In genomic region chr5:77102522-77103365, GRCm38 (mm10) we compare ENCODE assay signal across 14 mouse cellular contexts. TPM values are rescaled to one million over a fixed set of nuclear protein-coding genes. Genes with fewer than 3 reads are reported as not detected.
DNase-seq lines count a peak whose midpoint lies in the region; ATAC-seq and TF ChIP-seq lines count a peak whose summit lies in the region.
"Had no signal": no experiment of that assay in that cellular context is flagged by ENCODE, and none has a peak within 500 bp of the region (broad histone marks: within the 10 kb centered on the region; RNA-seq: fewer than 3 reads in every experiment).

No protein-coding gene starts in this region.

- no peak for TF ChIP-seq POLR2A in liver, adult 2 months (IDR thresholded peaks at IDR 0.05; ENCODE audit: extremely low read depth, insufficient read depth, low read length)
- no peak for TF ChIP-seq POLR2A in MEL (IDR thresholded peaks at IDR 0.05; ENCODE audit: control insufficient read depth in 1 of 2, insufficient read depth in 1 of 2, low read depth in 1 of 2, low read length in 2 of 2, poor library complexity in 1 of 2)

- peak; percentile 73 to 79 for TF ChIP-seq EP300 in MEL (IDR thresholded peaks at IDR 0.05; ENCODE audit: low read depth in 1 of 2, low read length in 2 of 2)

- H3K4me1 ChIP-seq in liver, adult 2 months (ENCODE audit: control insufficient read depth, insufficient read depth, low read length), result peaks cover 27% of the 10 kb centered on the region
- H3K4me1 ChIP-seq in liver, embryonic 12.5 days, result no peaks in the 10 kb centered on the region
- H3K4me1 ChIP-seq in MEL (ENCODE audit: control insufficient read depth in 1 of 2, insufficient read depth in 2 of 2, low read length in 2 of 2), result peaks cover 15 to 30% of the 10 kb centered on the region in 2 experiments
- peaks cover 43% of the 10 kb centered on the region for H3K4me1 ChIP-seq in forebrain, embryonic 10.5 days
- peaks cover 14% of the 10 kb centered on the region; the same call in 1 of the 2 replicates for H3K4me1 ChIP-seq in hindbrain, embryonic 13.5 days (replicated peaks)

- no peak for TF ChIP-seq CTCF in liver, adult 2 months (IDR thresholded peaks at IDR 0.05; ENCODE audit: low read depth, low read length)
- no peak for TF ChIP-seq CTCF in MEL (IDR thresholded peaks at IDR 0.05 in 2 of 3, conservative IDR thresholded peaks at IDR 0.05 in 1 of 3; ENCODE audit: control insufficient read depth in 1 of 3, insufficient read depth in 1 of 3, low read depth in 2 of 3, low read length in 3 of 3, poor library complexity in 1 of 3, severe bottlenecking in 1 of 3)

- H3K79me2 ChIP-seq in liver, adult 2 months (ENCODE audit: control insufficient read depth, insufficient read depth, low read length), result no peaks in the 10 kb centered on the region
- no peaks in the 10 kb centered on the region for H3K79me2 ChIP-seq in MEL (ENCODE audit: control insufficient read depth, insufficient read depth, low read length, poor library complexity)

- no peak for ATAC-seq in liver, embryonic 12.5 days
- 0 out of 2 replicates have a peak, but pooled peaks have one; percentile 63 for ATAC-seq in hindbrain, embryonic 13.5 days (ENCODE audit: low FRiP score)
- ATAC-seq: CD4-positive, CD25-positive, alpha-beta regulatory T cell, adult 4 months had no signal

- H3K36me3 ChIP-seq in liver, adult 2 months (ENCODE audit: control insufficient read depth, insufficient read depth, low read length), result no peaks in the 10 kb centered on the region
- no peaks in the 10 kb centered on the region for H3K36me3 ChIP-seq in liver, embryonic 12.5 days
- peaks cover 0 to 26% of the 10 kb centered on the region in 2 experiments; a peak in 2 of 4 replicates for H3K36me3 ChIP-seq in MEL (ENCODE audit: control insufficient read depth in 1 of 2, insufficient read depth in 2 of 2, low read length in 2 of 2)
- no peaks in the 10 kb centered on the region for H3K36me3 ChIP-seq in forebrain, embryonic 10.5 days (replicated peaks)
- no peaks in the 10 kb centered on the region for H3K36me3 ChIP-seq in hindbrain, embryonic 13.5 days

- H3K4me3 ChIP-seq in liver, adult 2 months (ENCODE audit: insufficient read depth, low read depth, low read length), result no peak overlapping the region
- no peak overlapping the region for H3K4me3 ChIP-seq in liver, embryonic 12.5 days
- H3K4me3 ChIP-seq in MEL (ENCODE audit: control insufficient read depth in 1 of 2, insufficient read depth in 1 of 2, low read depth in 2 of 2, low read length in 2 of 2), result peak overlapping the region; percentile 1 to 10; a peak in 2 of 4 replicates
- H3K4me3 ChIP-seq in forebrain, embryonic 10.5 days, result no peak overlapping the region
- no peak overlapping the region for H3K4me3 ChIP-seq in hindbrain, embryonic 13.5 days
- H3K4me3 ChIP-seq: myocyte had no signal

- 73% methylated on average over 15 of the region's 15 CpGs for WGBS in liver, adult 2 months
- 68% methylated on average over 15 of the region's 15 CpGs for WGBS in liver, embryonic 12.5 days (ENCODE audit: insufficient replicate concordance)
- 75% methylated on average over 15 of the region's 15 CpGs for WGBS in forebrain, embryonic 10.5 days
- WGBS in hindbrain, embryonic 13.5 days, result 68% methylated on average over 15 of the region's 15 CpGs

- intact Hi-C loops in gastrocnemius, postnatal 14 days (cut with DNase I; ENCODE audit: low total_unique reads), result no loop called here

- peak; percentile 86 for DNase-seq in liver, adult 2 months (ENCODE audit: extremely low read depth, low read depth, low spot score)
- DNase-seq in MEL (ENCODE audit: low read depth, low spot score), result peak; percentile 86
- DNase-seq in forebrain, embryonic 10.5 days (ENCODE audit: extremely low spot score, low spot score), result no peak
- DNase-seq in gastrocnemius, postnatal 14 days, result no peak
- no peak for DNase-seq in urinary bladder, postnatal 36 days (ENCODE audit: low spot score in 2 of 2)
- DNase-seq in layer of hippocampus, postnatal 25 days (ENCODE audit: extremely low spot score in 1 of 2, low spot score in 1 of 2), result no peak
- DNase-seq: adrenal gland, postnatal 10 days; gastrocnemius, postnatal 10 days; left cerebral cortex, postnatal 4 days; right cerebral cortex, adult 18-20 months had no signal

- H3K9ac ChIP-seq in liver, adult 2 months (ENCODE audit: low read depth, low read length), result no peak overlapping the region
- H3K9ac ChIP-seq in liver, embryonic 12.5 days, result no peak overlapping the region
- no peak overlapping the region for H3K9ac ChIP-seq in MEL (ENCODE audit: control insufficient read depth, low read depth, low read length, poor library complexity, severe bottlenecking)
- no peak overlapping the region for H3K9ac ChIP-seq in hindbrain, embryonic 13.5 days

- H3K4me2 ChIP-seq in liver, embryonic 12.5 days, result no peak overlapping the region
- no peak overlapping the region for H3K4me2 ChIP-seq in hindbrain, embryonic 13.5 days

- TF ChIP-seq RAD21 in MEL (IDR thresholded peaks at IDR 0.05; ENCODE audit: low read depth, low read length), result no peak

- H3K9me3 ChIP-seq in liver, embryonic 12.5 days (replicated peaks), result no peaks in the 10 kb centered on the region
- no peaks in the 10 kb centered on the region for H3K9me3 ChIP-seq in MEL (replicated peaks; ENCODE audit: insufficient read depth, low read length)
- H3K9me3 ChIP-seq in forebrain, embryonic 10.5 days, result no peaks in the 10 kb centered on the region
- H3K9me3 ChIP-seq in hindbrain, embryonic 13.5 days, result no peaks in the 10 kb centered on the region

- peak overlapping the region; percentile 36 for H3K27ac ChIP-seq in liver, adult 2 months (replicated peaks; ENCODE audit: insufficient read depth, low read depth, low read length)
- H3K27ac ChIP-seq in liver, embryonic 12.5 days, result no peak overlapping the region
- H3K27ac ChIP-seq in MEL (ENCODE audit: control insufficient read depth, low read depth, low read length), result no peak overlapping the region
- H3K27ac ChIP-seq in forebrain, embryonic 10.5 days, result peak overlapping the region; percentile 45
- peak overlapping the region; percentile 42; the same call in 1 of the 2 replicates for H3K27ac ChIP-seq in hindbrain, embryonic 13.5 days

- no peaks in the 10 kb centered on the region for H3K27me3 ChIP-seq in liver, adult 2 months (ENCODE audit: control insufficient read depth, insufficient read depth, low read length)
- peaks cover 15% of the 10 kb centered on the region; the same call in 1 of the 2 replicates for H3K27me3 ChIP-seq in liver, embryonic 12.5 days (replicated peaks)
- no peaks in the 10 kb centered on the region for H3K27me3 ChIP-seq in MEL (ENCODE audit: control insufficient read depth in 1 of 2, insufficient read depth in 2 of 2, low read length in 2 of 2)
- H3K27me3 ChIP-seq in forebrain, embryonic 10.5 days (ENCODE audit: poor library complexity, severe bottlenecking), result peaks cover 86% of the 10 kb centered on the region
- 0 out of 2 replicates have a peak, but pooled peaks cover 3% of the 10 kb centered on the region for H3K27me3 ChIP-seq in hindbrain, embryonic 13.5 days

TF ChIP-seq in MEL, 35 proteins besides CTCF, POLR2A, EP300 and RAD21 (continues in another document):
- TF ChIP-seq RCOR1 (IDR thresholded peaks at IDR 0.05; ENCODE audit: low read depth, low read length), result 0 out of 2 replicates have a peak, but pooled peaks have one; percentile 19
- peak; percentile 68; the same call in 1 of the 2 replicates for TF ChIP-seq MXI1 (IDR thresholded peaks at IDR 0.05; ENCODE audit: low read depth, low read length)
- TF ChIP-seq USF1 (IDR thresholded peaks at IDR 0.05; ENCODE audit: low read depth, low read length), result peak; percentile 88
- TF ChIP-seq NELFE (IDR thresholded peaks at IDR 0.05; ENCODE audit: low read depth, low read length), result no peak
- no peak for TF ChIP-seq KAT2A (conservative IDR thresholded peaks at IDR 0.05; ENCODE audit: low read depth, low read length)
- TF ChIP-seq SIN3A (IDR thresholded peaks at IDR 0.05; ENCODE audit: low read length), result peak; percentile 19; the same call in 1 of the 2 replicates
- peak; percentile 73 for TF ChIP-seq GATA1 (IDR thresholded peaks at IDR 0.05; ENCODE audit: low read depth, low read length)
- TF ChIP-seq ZKSCAN1 (IDR thresholded peaks at IDR 0.05; ENCODE audit: low read depth, low read length), result no peak
- TF ChIP-seq TBP (IDR thresholded peaks at IDR 0.05; ENCODE audit: low read depth, low read length), result no peak
- no peak for TF ChIP-seq HCFC1 (IDR thresholded peaks at IDR 0.05; ENCODE audit: low read depth, low read length)
- TF ChIP-seq MAFK (IDR thresholded peaks at IDR 0.05; ENCODE audit: borderline replicate concordance, low read depth, low read length), result no peak
- TF ChIP-seq ETS1 (IDR thresholded peaks at IDR 0.05; ENCODE audit: low read depth, low read length), result 0 out of 2 replicates have a peak, but pooled peaks have one; percentile 34
- TF ChIP-seq E2F4 (IDR thresholded peaks at IDR 0.05; ENCODE audit: borderline replicate concordance, low read depth, low read length), result no peak
- no peak for TF ChIP-seq ZC3H11A (IDR thresholded peaks at IDR 0.05; ENCODE audit: low read depth, low read length)
- TF ChIP-seq CHD1 (IDR thresholded peaks at IDR 0.05; ENCODE audit: low read depth, low read length), result no peak
- TF ChIP-seq ZNF384 (IDR thresholded peaks at IDR 0.05; ENCODE audit: low read depth, low read length), result no peak
- TF ChIP-seq POLR2AphosphoS2 (IDR thresholded peaks at IDR 0.05; ENCODE audit: low read length), result no peak
- TF ChIP-seq NRF1 (IDR thresholded peaks at IDR 0.05; ENCODE audit: insufficient read depth, low read depth, low read length, poor library complexity, severe bottlenecking), result no peak
- TF ChIP-seq POLR2AphosphoS5 (IDR thresholded peaks at IDR 0.05; ENCODE audit: borderline replicate concordance, low read depth, low read length), result no peak
- no peak for TF ChIP-seq JUND (IDR thresholded peaks at IDR 0.05; ENCODE audit: low read depth, low read length)
- no peak for TF ChIP-seq MEF2A (IDR thresholded peaks at IDR 0.05; ENCODE audit: extremely low read depth, insufficient replicate concordance, low read depth, low read length, poor library complexity, severe bottlenecking)

RNA-seq across cellular contexts. Expression of gene Hopx, which starts 12.2 kb away (rescaled TPM):
- 42.7 and 77.2 TPM in 2 replicates for total RNA-seq in liver, adult 2 months (2014; rRNA removed)
- 84.9 and 92.3 TPM in 2 replicates for polyA plus RNA-seq in liver, adult 2 months (2012; rRNA removed)
- 0.19 TPM in 1 of 2 replicates, not detected in the other for polyA plus RNA-seq in liver, embryonic 12.5 days (2016; fragmentation: Nextera tagmentation; extraction: Ambion mirVana)
- total RNA-seq in MEL (2012; rRNA removed), result 42.3 and 43.4 TPM in 2 replicates
- 10 to 100 TPM in 1 of 2 experiments, not detected in 1; 26.8 TPM for polyA plus RNA-seq in MEL (2012; ENCODE audit: insufficient read depth in 1 of 2, insufficient read length in 2 of 2, low read depth in 1 of 2, low replicate concordance in 2 of 2, missing spikeins in 1 of 2)
- 0.23 and 0.55 TPM in 2 replicates for polyA plus RNA-seq in forebrain, embryonic 10.5 days (2016; fragmentation: Nextera tagmentation; extraction: Ambion mirVana)
- polyA plus RNA-seq in hindbrain, embryonic 13.5 days (2015; fragmentation: Nextera tagmentation; extraction: Ambion mirVana), result 4.4 and 6.4 TPM in 2 replicates
- total RNA-seq in gastrocnemius, postnatal 14 days (2021), result 1 to 10 TPM; 9.7 to 9.8 TPM
- 10 to 100 TPM; 86.3 to 89.3 TPM for total RNA-seq in layer of hippocampus, postnatal 25 days (2021)

Comparison
In these comparisons a context has a peak if more than half of its experiments do, and no peak if none do; other contexts are left out.
1. H3K27ac ChIP-seq: peak in liver, adult 2 months (single experiment), forebrain, embryonic 10.5 days (single experiment) and hindbrain, embryonic 13.5 days (single experiment); none in liver, embryonic 12.5 days (single experiment) and MEL (single experiment).
2. DNase-seq: peak in liver, adult 2 months (single experiment) and MEL (single experiment); none in forebrain, embryonic 10.5 days (single experiment), gastrocnemius, postnatal 14 days (single experiment), urinary bladder, postnatal 36 days (0 of 2) and layer of hippocampus, postnatal 25 days (0 of 2).
3. H3K4me3 ChIP-seq: peak in MEL (2 of 2); none in liver, adult 2 months (single experiment), liver, embryonic 12.5 days (single experiment), forebrain, embryonic 10.5 days (single experiment) and hindbrain, embryonic 13.5 days (single experiment).